Mouse (Mus musculus): ENCODE measurements around the gene Cux1. TPM values are rescaled to one million over a fixed set of nuclear protein-coding genes. Genes with fewer than 3 reads are reported as not detected.
A peak's percentile ranks its signal among the peaks of the same experiment; 100 is the strongest.

Gene Cux1
- polyA plus RNA-seq, 1 experiment: 68.0 TPM

- H3K27ac ChIP-seq (ENCODE audit: insufficient read depth, low read length): no peak overlapping the region
- H3K4me3 ChIP-seq (ENCODE audit: insufficient read depth, low read length): no peak overlapping the region
- no peaks in the 10 kb centered on the region for H3K4me1 ChIP-seq (ENCODE audit: control insufficient read depth, insufficient read depth, low read length)
- TF ChIP-seq CTCF (IDR thresholded peaks at IDR 0.05; ENCODE audit: extremely low read depth, insufficient read depth, low read length) (no peak), POLR2A (IDR thresholded peaks at IDR 0.05; ENCODE audit: extremely low read depth, insufficient read depth, low read length) (no peak)
Measured at GRCm38 (mm10) chr5:136332786-136333462, 234.4 kb downstream of the Cux1 start.

- no peaks in the 10 kb centered on the region for H3K4me1 ChIP-seq (ENCODE audit: control insufficient read depth, insufficient read depth, low read length)
- H3K4me3 ChIP-seq (ENCODE audit: insufficient read depth, low read length): no peak overlapping the region
- TF ChIP-seq CTCF (IDR thresholded peaks at IDR 0.05; ENCODE audit: extremely low read depth, insufficient read depth, low read length) (no peak), POLR2A (IDR thresholded peaks at IDR 0.05; ENCODE audit: extremely low read depth, insufficient read depth, low read length) (no peak)
- no peak overlapping the region for H3K27ac ChIP-seq (ENCODE audit: insufficient read depth, low read length)
Measured at GRCm38 (mm10) chr5:136327736-136328135, 239.6 kb downstream of the Cux1 start.

DNA sequence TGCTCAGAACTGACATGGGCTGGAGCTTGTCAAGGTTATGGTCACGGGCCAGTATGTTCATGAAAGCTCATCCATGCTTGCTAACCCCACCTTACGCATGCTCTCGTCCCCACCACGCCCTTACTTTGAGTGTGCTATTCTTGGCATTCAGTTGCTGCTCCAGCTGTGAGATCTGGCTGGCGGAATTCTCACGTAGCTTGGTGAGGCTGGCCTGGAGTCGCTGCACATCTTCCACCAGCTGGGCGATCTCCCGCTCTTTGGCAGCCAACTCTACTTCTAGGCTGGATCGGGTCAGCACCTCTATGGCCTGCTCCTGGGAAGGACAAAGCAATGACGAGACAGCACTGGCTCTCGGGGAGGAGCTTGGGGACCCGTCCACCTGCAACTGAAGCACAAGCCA is 240.7 kb downstream of the Cux1 start:
- no peak overlapping the region for H3K4me3 ChIP-seq (ENCODE audit: insufficient read depth, low read length)
- no peak overlapping the region for H3K27ac ChIP-seq (ENCODE audit: insufficient read depth, low read length)
- TF ChIP-seq CTCF (IDR thresholded peaks at IDR 0.05; ENCODE audit: extremely low read depth, insufficient read depth, low read length) (no peak), POLR2A (IDR thresholded peaks at IDR 0.05; ENCODE audit: extremely low read depth, insufficient read depth, low read length) (no peak)
- H3K4me1 ChIP-seq (ENCODE audit: control insufficient read depth, insufficient read depth, low read length): no peaks in the 10 kb centered on the region

DNA sequence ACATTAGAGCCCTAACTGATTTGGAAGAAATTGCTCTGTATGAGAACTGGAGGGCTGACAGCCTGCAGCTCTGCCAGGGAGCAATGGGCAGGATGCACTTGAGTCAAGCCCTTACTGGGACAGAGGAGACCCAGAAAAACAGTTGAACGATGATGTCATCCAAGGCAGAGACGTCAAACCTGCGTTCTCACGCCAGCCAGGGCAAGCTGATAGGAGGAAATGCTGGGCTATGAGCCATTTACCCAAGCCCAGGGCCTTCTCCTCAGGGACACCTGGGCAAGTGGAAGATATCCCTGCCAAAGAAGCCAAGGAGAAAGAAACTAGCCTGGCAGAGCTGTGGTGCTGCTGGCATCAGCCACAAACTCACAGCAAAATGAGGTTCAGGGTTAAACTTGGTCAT is 242.8 kb downstream of the Cux1 start:
- Histone ChIP-seq H3K4me1 (ENCODE audit: control insufficient read depth, insufficient read depth, low read length) (no peaks in the 10 kb centered on the region; the same call in 1 of the 2 replicates), H3K4me3 (ENCODE audit: insufficient read depth, low read length) (no peak overlapping the region), H3K27ac (ENCODE audit: insufficient read depth, low read length) (no peak overlapping the region)
- TF ChIP-seq CTCF (IDR thresholded peaks at IDR 0.05; ENCODE audit: extremely low read depth, insufficient read depth, low read length): no peak
- TF ChIP-seq POLR2A (IDR thresholded peaks at IDR 0.05; ENCODE audit: extremely low read depth, insufficient read depth, low read length): no peak

DNA sequence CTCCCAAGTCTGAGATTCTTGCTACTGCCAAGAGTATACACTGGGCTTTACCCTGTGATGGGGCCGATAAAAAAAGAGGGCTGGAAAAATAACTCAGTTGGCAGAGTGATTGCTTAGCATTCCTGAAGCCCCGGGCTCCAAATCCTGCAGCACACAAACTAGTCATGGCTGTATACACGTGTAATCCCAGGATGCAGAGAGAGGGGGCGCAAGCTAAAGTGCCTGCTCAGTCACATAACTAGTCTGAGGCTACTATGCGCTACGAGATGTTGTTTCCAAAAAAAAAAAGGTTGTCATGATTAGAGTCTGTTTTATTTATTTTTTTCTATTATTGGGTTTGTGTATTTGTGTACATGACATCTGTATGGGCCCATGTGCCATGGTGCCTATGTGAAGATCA is 245.9 kb downstream of the Cux1 start:
- TF ChIP-seq CTCF (IDR thresholded peaks at IDR 0.05; ENCODE audit: extremely low read depth, insufficient read depth, low read length) (0 out of 2 replicates have a peak, but pooled peaks have one; percentile 18), POLR2A (IDR thresholded peaks at IDR 0.05; ENCODE audit: extremely low read depth, insufficient read depth, low read length) (no peak)
- H3K27ac ChIP-seq (ENCODE audit: insufficient read depth, low read length): no peak overlapping the region
- H3K4me1 ChIP-seq (ENCODE audit: control insufficient read depth, insufficient read depth, low read length): no peaks in the 10 kb centered on the region; the same call in 1 of the 2 replicates
- H3K4me3 ChIP-seq (ENCODE audit: insufficient read depth, low read length): no peak overlapping the region

GRCm38 (mm10) chr5:136312566-136312965 is 254.7 kb downstream of the Cux1 start:
- no peak overlapping the region for H3K4me3 ChIP-seq (ENCODE audit: insufficient read depth, low read length)
- H3K27ac ChIP-seq (ENCODE audit: insufficient read depth, low read length): no peak overlapping the region
- no peaks in the 10 kb centered on the region for H3K4me1 ChIP-seq (ENCODE audit: control insufficient read depth, insufficient read depth, low read length)
- TF ChIP-seq CTCF (IDR thresholded peaks at IDR 0.05; ENCODE audit: extremely low read depth, insufficient read depth, low read length): no peak
- TF ChIP-seq POLR2A (IDR thresholded peaks at IDR 0.05; ENCODE audit: extremely low read depth, insufficient read depth, low read length): no peak

GRCm38 (mm10) chr5:136312166-136312565 is 255.1 kb downstream of the Cux1 start:
- no peak for TF ChIP-seq CTCF (IDR thresholded peaks at IDR 0.05; ENCODE audit: extremely low read depth, insufficient read depth, low read length)
- Histone ChIP-seq H3K4me1 (ENCODE audit: control insufficient read depth, insufficient read depth, low read length) (no peaks in the 10 kb centered on the region), H3K4me3 (ENCODE audit: insufficient read depth, low read length) (no peak overlapping the region), H3K27ac (ENCODE audit: insufficient read depth, low read length) (no peak overlapping the region)

GRCm38 (mm10) chr5:136306254-136306653 is 261.0 kb downstream of the Cux1 start:
- Histone ChIP-seq H3K4me3 (ENCODE audit: insufficient read depth, low read length) (no peak overlapping the region), H3K27ac (ENCODE audit: insufficient read depth, low read length) (no peak overlapping the region), H3K4me1 (ENCODE audit: control insufficient read depth, insufficient read depth, low read length) (no peaks in the 10 kb centered on the region)
- no peak for TF ChIP-seq POLR2A (IDR thresholded peaks at IDR 0.05; ENCODE audit: extremely low read depth, insufficient read depth, low read length)
- TF ChIP-seq CTCF (IDR thresholded peaks at IDR 0.05; ENCODE audit: extremely low read depth, insufficient read depth, low read length): no peak

DNA sequence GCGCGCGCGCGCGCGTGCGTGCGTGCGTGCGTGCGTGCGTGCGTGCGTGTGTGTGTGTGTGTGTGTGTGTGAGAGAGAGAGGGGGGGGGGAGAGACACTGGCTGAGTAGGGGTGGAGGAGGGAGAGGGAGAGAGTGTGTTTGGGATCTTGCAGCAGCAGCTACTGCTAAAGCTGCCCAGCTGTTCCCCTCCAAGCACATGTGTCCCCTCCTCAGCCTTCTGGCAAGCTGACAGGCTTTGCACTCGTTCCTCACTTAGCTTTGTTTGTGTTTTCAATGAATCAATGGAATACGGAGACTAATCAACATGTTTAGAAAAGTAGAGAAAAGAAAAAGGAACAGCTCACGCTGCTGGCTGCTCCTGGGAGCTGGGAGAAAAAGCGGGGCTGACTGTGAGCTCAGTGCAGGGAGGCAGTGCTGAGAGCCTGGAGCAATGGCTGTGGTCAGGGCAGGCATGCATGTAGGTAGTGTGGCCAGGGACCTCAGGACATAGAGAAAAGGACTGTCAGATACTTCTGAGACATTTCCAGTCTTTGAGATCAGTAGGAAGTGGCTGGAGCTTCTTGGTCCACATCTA is 263.8 kb downstream of the Cux1 start:
- TF ChIP-seq POLR2A (IDR thresholded peaks at IDR 0.05; ENCODE audit: extremely low read depth, insufficient read depth, low read length): no peak
- TF ChIP-seq CTCF (IDR thresholded peaks at IDR 0.05; ENCODE audit: extremely low read depth, insufficient read depth, low read length): no peak
- Histone ChIP-seq H3K4me3 (ENCODE audit: insufficient read depth, low read length) (no peak overlapping the region), H3K4me1 (ENCODE audit: control insufficient read depth, insufficient read depth, low read length) (no peaks in the 10 kb centered on the region), H3K27ac (ENCODE audit: insufficient read depth, low read length) (no peak overlapping the region)

GRCm38 (mm10) chr5:136300880-136301279 is 266.4 kb downstream of the Cux1 start:
- Histone ChIP-seq H3K4me3 (ENCODE audit: insufficient read depth, low read length) (no peak overlapping the region), H3K4me1 (ENCODE audit: control insufficient read depth, insufficient read depth, low read length) (no peaks in the 10 kb centered on the region), H3K27ac (ENCODE audit: insufficient read depth, low read length) (no peak overlapping the region)
- TF ChIP-seq CTCF (IDR thresholded peaks at IDR 0.05; ENCODE audit: extremely low read depth, insufficient read depth, low read length) (no peak), POLR2A (IDR thresholded peaks at IDR 0.05; ENCODE audit: extremely low read depth, insufficient read depth, low read length) (no peak)
